Mouse (Mus musculus) layer of hippocampus, postnatal 25 days (tissue): ENCODE measurements around the gene Aph1b. TPM values are rescaled to one million over a fixed set of nuclear protein-coding genes. Genes with fewer than 3 reads are reported as not detected.
"Not testable (repeated sequence)": the region's sequence is repeated elsewhere in the genome, so short reads cannot be mapped to it uniquely, and the experiment has no call there.

Experiments used
- DNase-seq, 2 experiments: peaks; one replicate each; pipeline ENCODE4 v3.0.0; 2022; ENCODE audit warnings: mixed read lengths in 2 of 2, low spot score in 1 of 2; ENCODE audit errors: extremely low spot score in 1 of 2
- total RNA-seq, 2 experiments: library from RNA; stranded (reverse); gene quantifications; 2 replicates each; pipeline ENCODE4 v1.2.3; 2021

Gene Aph1b
- 10 to 100 TPM; 24.9 to 26.1 TPM for total RNA-seq

DNA sequence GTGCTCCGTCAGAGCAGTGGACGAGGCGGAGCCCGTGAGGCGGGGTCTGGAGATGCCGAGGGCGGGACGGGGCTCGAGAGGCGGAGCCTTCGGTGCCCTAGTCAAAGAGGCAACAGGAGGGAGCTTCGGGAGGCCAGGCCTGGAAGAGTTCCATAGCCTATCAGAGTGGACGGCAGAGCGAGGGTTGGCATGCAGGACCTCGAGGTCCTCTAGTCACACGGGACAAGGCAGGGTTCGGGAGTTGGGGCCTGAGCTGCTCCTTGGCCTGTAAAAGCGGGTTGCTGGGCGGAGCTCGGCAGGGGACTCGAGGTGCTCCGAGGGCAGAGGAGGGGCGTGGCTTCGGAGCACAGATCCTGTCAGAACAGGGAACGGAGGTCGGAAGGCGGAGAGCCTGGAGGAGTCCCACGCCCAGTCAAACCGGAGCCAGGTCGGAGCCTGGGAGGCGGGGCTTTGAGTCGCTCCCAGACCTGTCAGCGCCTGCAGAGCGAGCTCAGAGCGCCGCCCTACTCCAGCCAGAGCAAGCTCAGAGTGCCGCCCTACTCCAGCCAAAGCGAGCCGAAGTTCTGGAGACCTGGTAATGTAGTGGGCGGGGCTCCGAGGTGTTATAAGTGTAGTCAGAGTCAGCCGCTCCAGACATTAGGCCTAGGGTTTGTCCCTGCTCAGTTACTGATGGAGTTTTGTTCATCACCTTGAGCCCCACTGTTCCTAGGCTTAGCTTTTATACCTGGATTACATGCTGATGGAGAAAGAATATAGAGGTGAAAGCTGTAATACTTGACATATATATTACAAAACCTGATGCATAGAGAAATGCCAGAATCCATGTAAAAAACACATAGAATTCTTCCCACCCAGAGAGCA, at the start of gene Aph1b:
Aph1b (minus strand) TSS at position 27 of the 861 bp plus-strand sequence.
- peak; percentile 81 to 88 for DNase-seq

GRCm38 (mm10) chr9:66835097-66835480, 39.8 kb upstream of the Aph1b start:
- DNase-seq = no peak

GRCm38 (mm10) chr9:66834318-66835096, 39.2 kb upstream of the Aph1b start, which contains the start of gene Aph1c:
Aph1c (minus strand) TSS chr9:66834726.
- peak; percentile 88 to 90 for DNase-seq

DNA sequence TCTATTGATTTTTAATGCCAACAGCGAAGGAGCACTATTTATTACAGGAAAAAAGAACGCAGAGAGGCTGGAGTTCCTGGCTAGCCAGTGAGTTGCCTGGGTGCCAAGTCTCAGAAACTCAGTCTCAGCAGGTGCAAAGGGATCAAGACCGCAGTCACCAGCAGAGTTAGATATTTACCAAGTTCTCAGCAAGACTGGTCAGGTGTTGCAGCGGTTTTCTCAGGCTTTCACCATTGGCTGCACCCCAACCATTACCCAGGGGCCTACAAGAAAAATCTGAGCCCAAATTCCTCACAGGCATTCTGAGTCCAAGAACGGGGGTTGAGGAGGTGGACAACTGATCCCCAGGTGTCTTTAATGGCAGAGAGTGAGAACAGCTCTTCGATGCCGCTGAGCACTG, 38.6 kb upstream of the Aph1b start:
- DNase-seq = peak in 1 of 2 experiments; percentile 13

DNA sequence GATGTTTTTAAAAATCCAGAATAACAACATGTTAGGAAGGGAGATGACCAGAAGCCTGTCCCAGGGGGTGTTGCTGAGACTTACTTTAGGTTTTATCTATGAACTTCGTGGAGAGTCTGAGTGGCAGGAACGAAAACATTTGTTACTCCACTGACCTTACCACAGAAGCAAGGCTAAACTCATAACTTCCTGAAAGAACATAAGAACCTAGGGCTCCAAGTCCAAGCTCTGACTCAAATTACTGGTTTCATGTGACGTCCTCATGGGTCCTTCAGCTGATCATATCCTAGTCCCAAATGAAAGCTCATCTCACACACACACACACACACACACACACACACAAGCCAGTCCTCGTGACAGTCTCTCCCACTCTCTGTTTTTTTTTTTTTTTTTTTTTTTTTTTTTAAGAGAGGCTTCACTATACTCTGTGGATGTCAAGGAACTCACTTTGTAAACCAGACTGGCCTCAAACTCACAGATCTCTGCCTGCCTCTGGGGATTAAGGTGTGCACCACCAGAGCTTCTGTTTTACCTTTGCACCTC, 37.1 kb upstream of the Aph1b start:
- DNase-seq = no peak

GRCm38 (mm10) chr9:66825990-66826389, 30.7 kb upstream of the Aph1b start:
- peak in 1 of 2 experiments; percentile 13 for DNase-seq

- not testable (repeated sequence) for DNase-seq
These were observed 27.0 kb upstream of the Aph1b start for GRCm38 (mm10) chr9:66822255-66822654.

- no peak for DNase-seq
These were observed 25.7 kb upstream of the Aph1b start for GRCm38 (mm10) chr9:66820996-66821395.

DNA sequence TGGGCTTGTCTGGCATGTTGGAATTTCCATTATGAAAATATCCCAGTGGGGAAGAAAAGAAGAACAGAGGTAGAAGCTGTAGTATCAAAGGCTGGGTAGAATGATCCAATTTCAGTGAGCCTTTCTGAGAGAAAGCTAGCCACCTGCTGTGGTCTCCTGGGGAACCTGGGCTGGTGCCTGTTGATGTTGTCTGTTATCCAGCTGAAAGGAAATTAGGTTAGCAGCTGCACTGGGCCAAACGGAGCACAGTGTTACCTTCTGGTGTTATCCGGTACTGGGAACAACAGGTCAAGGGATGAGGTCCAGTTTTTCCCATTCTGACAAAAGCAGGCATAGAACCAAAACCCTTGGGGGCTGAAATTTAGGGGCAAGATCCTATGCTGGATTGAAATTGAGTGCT, 18.1 kb upstream of the Aph1b start:
- DNase-seq = no peak

DNA sequence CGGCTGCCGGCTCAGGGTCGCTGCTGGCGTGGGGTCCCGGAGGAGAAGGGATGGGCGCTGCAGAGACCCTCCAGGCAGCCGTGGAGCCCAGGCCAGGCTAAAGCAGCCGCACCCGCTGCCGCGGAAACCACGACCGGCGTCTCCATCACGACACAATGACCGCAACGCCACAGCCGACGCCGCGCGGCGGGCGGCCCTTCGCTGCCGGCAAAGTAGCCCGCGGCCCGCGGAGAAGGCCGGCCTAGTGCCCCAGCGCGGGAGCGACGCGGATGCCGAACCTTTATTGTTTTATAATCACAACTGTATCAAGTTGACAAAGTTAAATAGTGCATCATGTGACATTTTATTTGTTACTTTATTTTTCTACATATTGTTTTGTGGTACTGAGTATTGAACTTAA, 10.7 kb upstream of the Aph1b start:
- DNase-seq = not testable (repeated sequence)

- DNase-seq = no peak
These were observed 6.7 kb upstream of the Aph1b start for GRCm38 (mm10) chr9:66801947-66802346.

- DNase-seq = no peak
These were observed 1.4 kb upstream of the Aph1b start, which contains the start of gene Gm10647 for GRCm38 (mm10) chr9:66796739-66797138. Gm10647 (plus strand) TSS chr9:66797039.

GRCm38 (mm10) chr9:66794629-66795463, 444 bp downstream of the Aph1b start:
- DNase-seq = no peak

- no peak for DNase-seq
These were observed 7.5 kb downstream of the Aph1b start for GRCm38 (mm10) chr9:66787821-66788220.

- DNase-seq = not testable (repeated sequence)
These were observed 10.7 kb downstream of the Aph1b start for GRCm38 (mm10) chr9:66784552-66784951.

GRCm38 (mm10) chr9:66770701-66771100, 24.6 kb downstream of the Aph1b start:
- DNase-seq = no peak

DNA sequence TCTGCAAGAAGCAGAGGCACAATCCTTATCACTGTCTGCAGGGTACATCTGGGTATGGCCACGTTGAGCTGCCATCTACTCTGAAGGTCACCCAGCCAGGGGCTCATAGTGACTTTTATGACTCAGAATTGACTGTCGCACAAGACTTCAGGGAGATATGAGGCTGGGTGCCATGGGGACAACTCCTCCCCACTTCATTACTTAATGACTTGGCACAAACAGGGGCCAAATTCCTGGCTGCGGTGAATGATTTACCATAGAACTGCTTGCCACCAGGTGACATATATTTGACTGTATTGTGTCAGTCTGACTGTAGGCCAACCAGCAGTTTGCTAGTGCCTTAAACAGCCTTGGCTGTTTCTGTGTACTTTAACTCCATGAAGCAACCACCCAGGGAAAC, 26.0 kb downstream of the Aph1b start:
- DNase-seq = no peak

GRCm38 (mm10) chr9:66768721-66769120, 26.6 kb downstream of the Aph1b start:
- DNase-seq = no peak

- DNase-seq = no peak
These were observed 34.3 kb downstream of the Aph1b start for GRCm38 (mm10) chr9:66760991-66761390.

GRCm38 (mm10) chr9:66752849-66753248, 42.4 kb downstream of the Aph1b start:
- no peak for DNase-seq
